Mouse (Mus musculus): ENCODE results near the gene Eif4g1. TPM values are rescaled to one million over a fixed set of nuclear protein-coding genes. Genes with fewer than 3 reads are reported as not detected.

Eif4g1 gene
- polyA plus RNA-seq, 1 experiment from 2014 or later: 153 TPM

DNA sequence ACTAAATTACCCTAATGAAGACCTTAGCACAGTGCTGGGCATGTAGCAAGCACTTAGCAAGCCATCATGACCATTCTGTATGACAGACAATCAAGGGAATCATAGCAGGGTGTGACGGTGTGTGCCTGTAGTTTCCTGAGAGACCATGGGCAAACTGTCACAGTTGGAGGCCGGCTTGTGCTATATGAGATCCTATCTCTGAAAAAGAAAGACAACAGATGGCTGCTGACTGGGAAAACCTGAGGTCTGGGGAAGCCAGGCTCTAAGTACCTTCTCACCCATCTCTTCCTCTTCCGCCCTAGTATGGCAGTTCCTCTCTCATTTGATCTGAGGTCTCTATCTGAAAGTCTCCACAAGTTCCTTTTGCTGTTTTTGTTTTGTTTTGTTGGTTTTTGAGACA is 37.7 kb downstream of the Eif4g1 start:
- no peaks in the 10 kb centered on the region for H3K9me3 ChIP-seq (ENCODE audit: control insufficient read depth, low read length)
- whole genome bisulfite sequencing: 83% methylated on average over 3 of the region's 3 CpGs
- H3K27ac ChIP-seq (replicated peaks; ENCODE audit: low read depth, low read length): no peak overlapping the region
- no peak overlapping the region for H3K4me3 ChIP-seq (ENCODE audit: low read depth, low read length)
- ATAC-seq (ENCODE audit: low read depth) (no peak), DNase-seq (ENCODE audit: low spot score) (no peak)
- H3K36me3 ChIP-seq (ENCODE audit: control insufficient read depth, insufficient read depth, low read length): peaks cover 64% of the 10 kb centered on the region
- H3K4me1 ChIP-seq (ENCODE audit: control insufficient read depth, insufficient read depth, low read length): peaks cover 15% of the 10 kb centered on the region
- no peaks in the 10 kb centered on the region for H3K27me3 ChIP-seq (replicated peaks; ENCODE audit: control insufficient read depth, insufficient read depth, low read length)
- no peak overlapping the region for H3K9ac ChIP-seq (ENCODE audit: low read depth, low read length)
- no peak overlapping the region for H3K4me2 ChIP-seq (ENCODE audit: low read depth, low read length)

DNA sequence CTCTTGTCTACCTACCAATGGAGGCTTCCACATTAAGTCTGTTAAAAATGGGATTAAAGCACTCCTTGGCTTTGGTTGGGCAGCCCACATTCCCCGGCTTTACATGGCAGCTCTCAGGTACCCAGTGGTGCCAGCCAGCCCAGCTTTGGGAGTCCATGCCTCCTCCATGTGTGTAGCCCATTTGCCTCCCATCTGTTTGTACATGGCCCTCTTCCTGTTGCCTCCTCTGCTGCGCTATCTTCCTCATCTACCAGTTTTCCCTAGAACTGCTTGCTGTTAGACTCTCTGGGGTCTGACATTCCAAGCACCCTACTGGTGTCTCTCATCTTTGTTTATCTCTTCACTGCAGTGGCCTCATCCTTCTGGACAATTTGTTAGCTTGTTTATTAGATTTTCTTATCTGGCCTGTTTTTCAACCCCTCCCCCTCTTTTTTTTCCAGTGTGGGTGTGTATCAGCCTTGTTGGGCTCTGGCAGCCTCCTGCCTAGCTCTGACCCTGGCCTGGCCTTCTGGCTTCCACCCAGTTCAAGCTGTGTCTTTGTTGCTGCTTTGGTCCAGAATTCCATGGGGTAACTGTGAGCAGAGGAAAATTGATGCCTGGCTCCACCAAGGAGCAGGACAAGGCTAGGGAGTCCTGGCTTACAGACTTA is 38.4 kb downstream of the Eif4g1 start:
- Histone ChIP-seq H3K9ac (ENCODE audit: low read depth, low read length) (no peak overlapping the region), H3K4me1 (ENCODE audit: control insufficient read depth, insufficient read depth, low read length) (peaks cover 12% of the 10 kb centered on the region), H3K36me3 (ENCODE audit: control insufficient read depth, insufficient read depth, low read length) (peaks cover 71% of the 10 kb centered on the region), H3K4me2 (ENCODE audit: low read depth, low read length) (no peak overlapping the region), H3K4me3 (ENCODE audit: low read depth, low read length) (no peak overlapping the region), H3K27me3 (replicated peaks; ENCODE audit: control insufficient read depth, insufficient read depth, low read length) (no peaks in the 10 kb centered on the region), H3K27ac (replicated peaks; ENCODE audit: low read depth, low read length) (no peak overlapping the region), H3K9me3 (ENCODE audit: control insufficient read depth, low read length) (no peaks in the 10 kb centered on the region)
- DNase-seq (ENCODE audit: low spot score) (no peak), ATAC-seq (ENCODE audit: low read depth) (no peak)
- 93% methylated on average over 2 of the region's 2 CpGs for WGBS

- no peak overlapping the region for H3K9ac ChIP-seq (ENCODE audit: low read depth, low read length)
- no peaks in the 10 kb centered on the region for H3K27me3 ChIP-seq (replicated peaks; ENCODE audit: control insufficient read depth, insufficient read depth, low read length)
- peaks cover 85% of the 10 kb centered on the region for H3K36me3 ChIP-seq (ENCODE audit: control insufficient read depth, insufficient read depth, low read length)
- ATAC-seq (ENCODE audit: low read depth) (no peak), DNase-seq (ENCODE audit: low spot score) (no peak)
- H3K4me1 ChIP-seq (ENCODE audit: control insufficient read depth, insufficient read depth, low read length): no peaks in the 10 kb centered on the region
- WGBS: 94% methylated on average over 21 of the region's 21 CpGs
- no peak overlapping the region for H3K4me3 ChIP-seq (ENCODE audit: low read depth, low read length)
- no peaks in the 10 kb centered on the region for H3K9me3 ChIP-seq (ENCODE audit: control insufficient read depth, low read length)
- no peak overlapping the region for H3K4me2 ChIP-seq (ENCODE audit: low read depth, low read length)
- H3K27ac ChIP-seq (replicated peaks; ENCODE audit: low read depth, low read length): no peak overlapping the region
Observed at GRCm38 (mm10) chr16:20708220-20708938, 40.3 kb downstream of the Eif4g1 start.

DNA sequence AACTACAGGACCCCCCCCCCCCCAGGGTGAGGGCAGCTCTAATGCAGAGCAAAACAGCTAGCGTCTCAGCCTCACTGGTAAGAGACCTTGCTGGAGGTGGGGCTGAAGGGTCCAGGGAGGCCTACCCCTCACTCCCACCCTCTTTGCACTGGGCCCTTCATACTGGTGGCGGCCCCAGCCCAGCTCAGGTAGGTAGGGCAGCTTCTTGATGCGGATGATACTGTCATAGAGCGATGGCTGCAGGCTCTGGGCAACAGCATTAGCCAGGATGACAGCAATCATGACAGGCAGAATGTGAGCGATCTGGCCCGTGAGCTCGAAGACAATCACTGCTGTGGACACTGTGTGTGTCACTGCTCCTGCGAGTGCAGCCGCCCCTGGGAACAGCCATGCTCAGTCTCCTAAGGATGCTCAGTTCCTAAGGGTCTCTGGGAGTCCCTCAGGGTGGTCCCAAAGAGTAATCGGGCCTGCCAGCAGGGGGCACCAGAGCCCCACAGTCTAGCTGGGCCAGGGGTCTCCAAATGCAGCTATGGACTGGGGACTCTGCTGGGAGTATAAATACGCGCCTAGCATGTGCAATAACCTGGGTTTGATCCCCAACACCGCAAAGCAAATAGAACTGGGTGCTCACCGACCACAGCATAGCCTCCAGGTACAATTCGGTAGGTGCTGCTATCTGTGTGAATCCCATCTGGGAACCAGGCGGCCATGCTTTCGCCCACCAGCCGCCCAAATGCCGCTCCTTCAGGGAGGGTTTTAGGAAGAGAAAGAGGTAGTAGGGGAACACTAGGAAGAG is 41.0 kb downstream of the Eif4g1 start:
- no peak overlapping the region for H3K27ac ChIP-seq (replicated peaks; ENCODE audit: low read depth, low read length)
- no peaks in the 10 kb centered on the region for H3K27me3 ChIP-seq (replicated peaks; ENCODE audit: control insufficient read depth, insufficient read depth, low read length)
- no peak overlapping the region for H3K4me3 ChIP-seq (ENCODE audit: low read depth, low read length)
- H3K4me1 ChIP-seq (ENCODE audit: control insufficient read depth, insufficient read depth, low read length): peaks cover 3% of the 10 kb centered on the region; the same call in 1 of the 2 replicates
- 74% methylated on average over 19 of the region's 19 CpGs for WGBS
- no peak for ATAC-seq (ENCODE audit: low read depth)
- DNase-seq (ENCODE audit: low spot score): no peak
- no peaks in the 10 kb centered on the region for H3K9me3 ChIP-seq (ENCODE audit: control insufficient read depth, low read length)
- no peak overlapping the region for H3K9ac ChIP-seq (ENCODE audit: low read depth, low read length)
- peaks cover 79% of the 10 kb centered on the region for H3K36me3 ChIP-seq (ENCODE audit: control insufficient read depth, insufficient read depth, low read length)
- H3K4me2 ChIP-seq (ENCODE audit: low read depth, low read length): no peak overlapping the region

- DNase-seq (ENCODE audit: low spot score): no peak
- no peaks in the 10 kb centered on the region for H3K27me3 ChIP-seq (replicated peaks; ENCODE audit: control insufficient read depth, insufficient read depth, low read length)
Observed at GRCm38 (mm10) chr16:20710370-20710769, 42.3 kb downstream of the Eif4g1 start.

GRCm38 (mm10) chr16:20710810-20711209 is 42.7 kb downstream of the Eif4g1 start:
- no peak for ATAC-seq (ENCODE audit: low read depth)
- WGBS: 73% methylated on average over 4 of the region's 4 CpGs
- peaks cover 64% of the 10 kb centered on the region for H3K36me3 ChIP-seq (ENCODE audit: control insufficient read depth, insufficient read depth, low read length)

More at GRCm38 (mm10) chr16:20710370-20710769, 42.3 kb downstream of the Eif4g1 start:
- peaks cover 69% of the 10 kb centered on the region for H3K36me3 ChIP-seq (ENCODE audit: control insufficient read depth, insufficient read depth, low read length)
- H3K27ac ChIP-seq (replicated peaks; ENCODE audit: low read depth, low read length): no peak overlapping the region
- WGBS: 94% methylated on average over 9 of the region's 11 CpGs
- no peaks in the 10 kb centered on the region for H3K9me3 ChIP-seq (ENCODE audit: control insufficient read depth, low read length)
- H3K4me2 ChIP-seq (ENCODE audit: low read depth, low read length): no peak overlapping the region
- H3K4me3 ChIP-seq (ENCODE audit: low read depth, low read length): no peak overlapping the region
- H3K9ac ChIP-seq (ENCODE audit: low read depth, low read length): no peak overlapping the region
- no peak for ATAC-seq (ENCODE audit: low read depth)
- peaks cover 15% of the 10 kb centered on the region for H3K4me1 ChIP-seq (ENCODE audit: control insufficient read depth, insufficient read depth, low read length)

GRCm38 (mm10) chr16:20712190-20712589 is 44.1 kb downstream of the Eif4g1 start:
- no peaks in the 10 kb centered on the region for H3K9me3 ChIP-seq (ENCODE audit: control insufficient read depth, low read length)
- no peak overlapping the region for H3K4me3 ChIP-seq (ENCODE audit: low read depth, low read length)
- ATAC-seq (ENCODE audit: low read depth) (no peak), DNase-seq (ENCODE audit: low spot score) (no peak)
- peaks cover 16% of the 10 kb centered on the region for H3K4me1 ChIP-seq (ENCODE audit: control insufficient read depth, insufficient read depth, low read length)
- no peak overlapping the region for H3K9ac ChIP-seq (ENCODE audit: low read depth, low read length)
- peaks cover 51% of the 10 kb centered on the region for H3K36me3 ChIP-seq (ENCODE audit: control insufficient read depth, insufficient read depth, low read length)
- no peak overlapping the region for H3K27ac ChIP-seq (replicated peaks; ENCODE audit: low read depth, low read length)
- H3K4me2 ChIP-seq (ENCODE audit: low read depth, low read length): no peak overlapping the region
- H3K27me3 ChIP-seq (replicated peaks; ENCODE audit: control insufficient read depth, insufficient read depth, low read length): no peaks in the 10 kb centered on the region
- 74% methylated on average over 9 of the region's 9 CpGs for WGBS

More at GRCm38 (mm10) chr16:20710810-20711209, 42.7 kb downstream of the Eif4g1 start:
- Histone ChIP-seq H3K9ac (ENCODE audit: low read depth, low read length) (no peak overlapping the region), H3K27ac (replicated peaks; ENCODE audit: low read depth, low read length) (no peak overlapping the region), H3K4me3 (ENCODE audit: low read depth, low read length) (no peak overlapping the region), H3K4me1 (ENCODE audit: control insufficient read depth, insufficient read depth, low read length) (peaks cover 16% of the 10 kb centered on the region), H3K4me2 (ENCODE audit: low read depth, low read length) (no peak overlapping the region), H3K27me3 (replicated peaks; ENCODE audit: control insufficient read depth, insufficient read depth, low read length) (no peaks in the 10 kb centered on the region), H3K9me3 (ENCODE audit: control insufficient read depth, low read length) (no peaks in the 10 kb centered on the region)
- DNase-seq (ENCODE audit: low spot score): no peak

GRCm38 (mm10) chr16:20712889-20713288 is 44.8 kb downstream of the Eif4g1 start:
- Histone ChIP-seq H3K4me3 (ENCODE audit: low read depth, low read length) (no peak overlapping the region), H3K9ac (ENCODE audit: low read depth, low read length) (no peak overlapping the region), H3K27ac (replicated peaks; ENCODE audit: low read depth, low read length) (no peak overlapping the region), H3K36me3 (ENCODE audit: control insufficient read depth, insufficient read depth, low read length) (peaks cover 46% of the 10 kb centered on the region), H3K27me3 (replicated peaks; ENCODE audit: control insufficient read depth, insufficient read depth, low read length) (no peaks in the 10 kb centered on the region), H3K4me1 (ENCODE audit: control insufficient read depth, insufficient read depth, low read length) (peaks cover 16% of the 10 kb centered on the region), H3K9me3 (ENCODE audit: control insufficient read depth, low read length) (no peaks in the 10 kb centered on the region), H3K4me2 (ENCODE audit: low read depth, low read length) (no peak overlapping the region)
- WGBS: 86% methylated on average over 7 of the region's 7 CpGs
- DNase-seq (ENCODE audit: low spot score) (no peak), ATAC-seq (ENCODE audit: low read depth) (no peak)

Data from embryonic facial prominence, embryonic 14.5 days (tissue).